Mouse (Mus musculus) neutrophil, adult 5-6 weeks (primary cell): Measurements from ENCODE around the gene Socs5. TPM values are rescaled to one million over a fixed set of nuclear protein-coding genes. Genes with fewer than 3 reads are reported as not detected.

Experiments
- ATAC-seq: fragments of 151-379, 151-347 bp; 2 replicates; pipeline ENCODE4 v1.8.0; 2017; ENCODE audit warnings: mild to moderate bottlenecking, moderate TSS enrichment; ENCODE audit not compliant: insufficient number of reproducible peaks, poor library complexity, low FRiP score, severe bottlenecking; ENCODE audit errors: extremely low read depth
- total RNA-seq: library from RNA; stranded (forward); fragments of 200-1000 nt; gene quantifications from 2 replicates; pipeline ENCODE4 v1.2.3, GENCODE M21; 2017

Socs5 gene
- total RNA-seq, 1 experiment from 2014 or later: 11.2 TPM

DNA sequence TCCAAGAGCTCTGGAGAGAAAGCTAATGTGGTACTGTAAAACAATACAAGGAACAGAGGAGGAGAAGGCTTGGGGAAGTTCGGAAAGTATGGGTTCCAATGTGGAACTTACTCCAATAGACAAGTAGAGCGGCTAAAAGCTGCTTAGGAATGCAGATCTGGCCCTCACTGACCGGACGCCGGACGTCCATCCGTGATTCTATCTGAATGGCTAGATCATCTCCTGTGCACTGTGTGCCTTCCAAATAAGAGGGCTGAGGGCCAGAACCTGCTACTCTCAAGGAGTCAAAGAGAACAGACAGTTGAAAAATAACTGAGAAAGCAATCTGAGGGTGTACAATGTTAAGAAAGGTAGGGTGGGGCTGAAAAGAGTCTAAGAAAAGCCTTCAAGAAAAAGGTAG, 1.5 kb upstream of the Socs5 start:
- ATAC-seq: no peak

- ATAC-seq: peak; percentile 88
Measured at GRCm38 (mm10) chr17:87106691-87107523, 572 bp upstream of the Socs5 start.

- ATAC-seq: no peak
Measured at GRCm38 (mm10) chr17:87108507-87109292, 1.2 kb downstream of the Socs5 start.

- ATAC-seq: no peak
Measured at GRCm38 (mm10) chr17:87109504-87109903, 2.0 kb downstream of the Socs5 start.

DNA sequence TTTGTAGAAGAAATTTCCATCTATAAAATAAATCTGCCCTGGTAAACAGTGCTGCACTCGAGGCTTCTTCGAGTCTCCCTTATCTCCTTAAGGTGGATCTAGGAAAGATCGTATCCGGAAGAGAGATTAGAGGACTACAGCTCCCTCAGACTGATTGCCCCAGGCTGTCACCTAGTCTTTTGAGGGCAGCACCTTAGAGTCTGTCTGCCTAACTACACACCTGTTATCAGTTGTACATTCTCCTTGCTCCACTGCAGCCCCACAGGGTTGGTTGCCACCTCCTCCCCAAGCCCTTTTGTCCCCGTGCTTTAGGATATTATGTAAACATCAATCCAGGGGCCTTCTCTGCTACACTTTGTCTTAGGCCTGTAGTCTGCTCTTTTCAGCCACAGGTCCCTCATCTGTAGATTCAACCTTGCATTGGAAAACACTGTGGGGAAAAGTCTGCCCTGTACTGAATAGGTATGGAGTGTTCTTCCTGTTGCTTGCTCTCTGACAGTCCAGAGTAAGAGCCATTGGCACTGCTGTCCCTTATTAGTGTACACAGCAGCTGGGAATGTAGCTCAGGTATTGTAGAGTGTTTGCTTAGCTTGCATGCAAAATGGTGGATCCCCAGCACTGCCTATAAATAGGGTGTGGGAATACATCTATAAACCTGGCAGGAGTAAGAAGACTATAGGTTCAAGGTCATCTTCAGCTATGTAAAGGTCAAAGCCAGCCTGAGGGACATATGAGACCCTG, 5.5 kb downstream of the Socs5 start:
- no peak for ATAC-seq

GRCm38 (mm10) chr17:87115615-87116014, 8.1 kb downstream of the Socs5 start:
- no peak for ATAC-seq

DNA sequence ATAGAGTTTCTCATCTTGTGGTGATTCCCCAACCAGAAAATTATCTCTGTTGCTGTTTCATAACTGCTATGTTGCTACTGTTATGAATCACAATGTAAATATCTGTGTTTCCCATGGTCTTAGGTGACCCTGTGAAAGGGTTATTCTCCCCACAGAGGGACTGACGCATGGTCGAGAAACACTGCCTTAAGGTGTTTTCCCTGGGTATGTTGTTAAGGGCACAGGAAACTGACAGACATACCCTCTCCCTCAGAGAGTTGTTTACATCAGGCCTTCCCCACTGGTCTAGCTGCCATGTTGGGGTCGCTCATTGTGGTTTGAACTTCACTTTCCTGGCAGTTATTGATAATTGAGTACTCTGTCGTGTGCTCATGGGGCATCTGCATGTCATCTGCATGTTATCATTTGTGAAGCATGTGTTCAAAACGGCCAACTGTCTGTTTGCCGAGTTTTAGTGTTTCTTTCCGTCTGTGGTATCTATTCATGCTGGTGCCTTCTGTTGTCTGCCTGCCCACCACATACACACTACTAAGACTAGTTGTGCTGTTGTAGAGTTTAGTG, 11.6 kb downstream of the Socs5 start:
- peak; percentile 69 for ATAC-seq

GRCm38 (mm10) chr17:87125344-87125743, 17.9 kb downstream of the Socs5 start:
- no peak for ATAC-seq

GRCm38 (mm10) chr17:87132258-87132657, 24.8 kb downstream of the Socs5 start:
- ATAC-seq: no peak

- ATAC-seq: no peak
Measured at GRCm38 (mm10) chr17:87133823-87134222, 26.3 kb downstream of the Socs5 start.

- no peak for ATAC-seq
Measured at GRCm38 (mm10) chr17:87134631-87135030, 27.2 kb downstream of the Socs5 start.

DNA sequence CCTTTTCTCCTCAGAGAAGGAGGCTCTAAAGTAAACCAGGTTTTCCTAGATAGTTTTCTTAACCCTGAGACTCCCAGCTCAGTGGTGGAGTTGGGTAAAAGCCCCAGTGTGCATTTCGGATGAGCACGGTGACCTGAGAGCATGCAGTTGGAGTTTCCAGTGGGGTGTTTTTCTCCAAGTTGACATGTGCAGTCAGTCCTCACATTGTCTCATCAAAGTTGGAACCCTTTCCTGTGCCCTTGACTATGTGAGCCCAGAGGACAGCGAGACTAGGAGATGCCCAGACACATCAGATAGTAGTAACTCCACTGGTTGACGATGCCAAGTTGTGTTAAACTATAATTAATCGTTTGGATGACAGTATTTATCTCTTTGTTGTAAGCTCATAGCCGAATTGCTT, 28.3 kb downstream of the Socs5 start:
- no peak for ATAC-seq

- no peak for ATAC-seq
Measured at GRCm38 (mm10) chr17:87141188-87141935, 33.9 kb downstream of the Socs5 start.

GRCm38 (mm10) chr17:87142271-87142670, 34.8 kb downstream of the Socs5 start:
- no peak for ATAC-seq

GRCm38 (mm10) chr17:87143186-87143585, 35.7 kb downstream of the Socs5 start:
- 0 out of 2 replicates have a peak, but pooled peaks have one; percentile 30 for ATAC-seq

DNA sequence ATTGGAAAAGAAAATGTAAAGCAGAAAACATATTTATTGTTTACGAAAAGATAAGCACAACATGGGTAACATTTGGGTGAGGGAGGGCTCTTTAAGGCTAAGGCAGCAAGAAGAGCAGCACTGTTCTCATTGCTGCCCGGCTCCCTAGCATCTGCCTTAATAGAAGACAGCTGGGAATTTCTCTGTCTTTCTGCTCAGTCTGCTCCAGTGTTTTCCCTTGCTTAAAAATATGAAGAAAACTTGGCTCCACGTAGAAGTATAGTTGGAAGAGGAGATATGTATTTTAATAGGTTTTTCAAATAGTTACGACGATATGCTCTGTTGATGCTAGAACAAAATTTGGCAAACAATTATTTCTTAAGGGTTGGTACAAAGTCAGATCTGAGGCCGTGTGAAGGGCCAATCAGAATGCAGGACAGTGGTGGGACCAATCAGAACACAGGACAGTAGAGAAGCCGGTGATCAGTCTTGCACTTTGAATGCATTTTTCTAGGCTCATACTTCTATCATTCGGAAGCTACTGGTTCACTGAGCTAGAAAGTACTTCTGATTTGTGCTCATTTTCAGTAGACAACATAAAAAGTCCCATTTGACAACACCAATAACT, 39.0 kb downstream of the Socs5 start:
- no peak for ATAC-seq

GRCm38 (mm10) chr17:87149762-87150161, 42.3 kb downstream of the Socs5 start:
- ATAC-seq: 0 out of 2 replicates have a peak, but pooled peaks have one; percentile 13

GRCm38 (mm10) chr17:87152984-87153383, 45.5 kb downstream of the Socs5 start:
- no peak for ATAC-seq
